Mouse (Mus musculus) myocyte (in vitro differentiated cells): ENCODE measurements around the gene Cyth4. TPM values are rescaled to one million over a fixed set of nuclear protein-coding genes. Genes with fewer than 3 reads are reported as not detected.

Experiments
- H3K27me3 ChIP-seq: one replicate; pipeline ENCODE4 v1.6.1; 2011; ENCODE audit not compliant: control insufficient read depth, insufficient read depth, insufficient read length
- H3K36me3 ChIP-seq: one replicate; pipeline ENCODE4 v1.6.1; 2011; ENCODE audit not compliant: control insufficient read depth, insufficient read depth
- H3K4me2 ChIP-seq: one replicate; pipeline ENCODE4 v1.6.1; 2011; ENCODE audit warnings: low read depth, control low read depth
- H3K4me3 ChIP-seq: one replicate; pipeline ENCODE4 v1.5.1; 2011; ENCODE audit warnings: mild to moderate bottlenecking, control low read depth, moderate library complexity
- H3K79me2 ChIP-seq: one replicate; pipeline ENCODE4 v1.6.1; 2011; ENCODE audit not compliant: control insufficient read depth, insufficient read depth
- H3ac ChIP-seq: one replicate; pipeline ENCODE4 v1.6.1; 2011; ENCODE audit not compliant: control insufficient read depth, insufficient read length
- CEBPB ChIP-seq: IDR thresholded peaks from 2 replicates; pipeline ENCODE4 v1.6.1; 2011; ENCODE audit warnings: mild to moderate bottlenecking, moderate library complexity; ENCODE audit not compliant: poor library complexity, insufficient read depth, severe bottlenecking
- E2F4 ChIP-seq: IDR thresholded peaks from one replicate; pipeline ENCODE4 v1.6.1; 2011; ENCODE audit warnings: mild to moderate bottlenecking, control low read depth, moderate library complexity; ENCODE audit not compliant: insufficient read depth
- MAX ChIP-seq: IDR thresholded peaks from one replicate; pipeline ENCODE4 v1.6.1; 2011; ENCODE audit warnings: low read depth, mild to moderate bottlenecking, control low read depth
- MYOD1 ChIP-seq, 3 experiments: IDR thresholded peaks; one replicate each; pipeline ENCODE4 v1.6.1; 2011; ENCODE audit warnings: control low read depth in 2 of 3, low read depth in 2 of 3, mild to moderate bottlenecking in 2 of 3, moderate library complexity in 1 of 3; ENCODE audit not compliant: insufficient read length in 2 of 3, control insufficient read depth in 1 of 3
- MYOG ChIP-seq, 3 experiments: IDR thresholded peaks; one replicate each; pipeline ENCODE4 v1.6.1; 2011; ENCODE audit warnings: control low read depth in 2 of 3, low read depth in 2 of 3, mild to moderate bottlenecking in 2 of 3; ENCODE audit not compliant: insufficient read length in 2 of 3, control insufficient read depth in 1 of 3, insufficient read depth in 1 of 3
- POLR2A ChIP-seq: IDR thresholded peaks from one replicate; pipeline ENCODE4 v1.6.1; 2011; ENCODE audit warnings: low read depth, mild to moderate bottlenecking, control low read depth, moderate library complexity; ENCODE audit not compliant: insufficient read length
- POLR2AphosphoS2 ChIP-seq: IDR thresholded peaks from one replicate; pipeline ENCODE4 v1.6.1; 2011; ENCODE audit warnings: low read depth, control low read depth; ENCODE audit not compliant: insufficient read length
- REST ChIP-seq: IDR thresholded peaks from one replicate; pipeline ENCODE4 v1.6.1; 2011; ENCODE audit warnings: mild to moderate bottlenecking, control low read depth, moderate library complexity; ENCODE audit not compliant: insufficient read depth, insufficient read length
- SRF ChIP-seq: IDR thresholded peaks from one replicate; pipeline ENCODE4 v1.6.1; 2011; ENCODE audit warnings: low read depth; ENCODE audit not compliant: control insufficient read depth, insufficient read length
- TCF12 ChIP-seq: IDR thresholded peaks from one replicate; pipeline ENCODE4 v1.6.1; 2011; ENCODE audit warnings: mild to moderate bottlenecking, control low read depth; ENCODE audit not compliant: poor library complexity, insufficient read depth, severe bottlenecking
- TCF3 ChIP-seq: IDR thresholded peaks from one replicate; pipeline ENCODE4 v1.6.1; 2011; ENCODE audit warnings: low read depth, control low read depth; ENCODE audit not compliant: insufficient read length
- USF1 ChIP-seq: IDR thresholded peaks from one replicate; pipeline ENCODE4 v1.6.1; 2011; ENCODE audit warnings: low read depth, mild to moderate bottlenecking, control low read depth, moderate library complexity
- polyA plus RNA-seq: library from polyadenylated mRNA; unstranded; fragments of >200 nt; fragmentation: generic; extraction: Trizol; gene quantifications from one replicate; pipeline ENCODE4 v1.2.1, GENCODE M21; 2012; ENCODE audit warnings: missing spikeins

Cyth4 gene
- polyA plus RNA-seq, 1 experiment = 0.10 TPM

DNA sequence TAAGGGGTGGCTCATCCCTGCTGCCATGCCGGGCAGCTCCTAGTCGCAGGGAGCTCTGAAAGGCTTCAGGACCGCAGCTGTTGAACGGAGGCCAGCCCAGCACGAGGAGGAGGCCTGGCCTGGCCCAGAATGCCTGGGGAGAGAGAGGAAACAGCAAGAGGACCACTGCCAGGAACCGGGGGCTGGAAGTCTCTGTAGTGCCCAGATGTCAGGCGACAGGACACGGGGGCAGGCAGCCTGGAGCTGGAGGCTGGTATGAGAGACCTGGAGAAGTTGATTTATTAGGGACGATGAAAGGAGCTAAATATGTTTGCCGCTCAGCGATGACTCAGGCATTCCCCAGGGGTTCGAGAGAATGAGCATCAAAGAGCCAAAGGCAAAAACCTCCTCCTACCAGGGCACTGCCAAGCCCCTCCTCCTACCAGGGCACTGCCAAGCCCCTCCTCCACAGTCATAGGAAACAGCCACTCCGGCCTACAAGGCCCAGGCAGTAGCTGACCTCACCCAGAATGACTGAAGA, 27.6 kb downstream of the Cyth4 start:
- H3ac ChIP-seq = no peak overlapping the region
- H3K36me3 ChIP-seq = no peaks in the 10 kb centered on the region
- TF ChIP-seq MYOG (IDR thresholded peaks at IDR 0.05; ENCODE audit: control insufficient read depth in 1 of 3, insufficient read depth in 1 of 3, insufficient read length in 2 of 3, low read depth in 2 of 3) (peak in 2 of 3 experiments; percentile 28 to 56), TCF3 (no peak), CEBPB (no peak), MYOD1 (IDR thresholded peaks at IDR 0.05; ENCODE audit: control insufficient read depth in 1 of 3, insufficient read length in 2 of 3, low read depth in 2 of 3) (peak in 2 of 3 experiments; percentile 39 to 65)
- no peak overlapping the region for H3K4me3 ChIP-seq
- peak overlapping the region; percentile 60 for H3K4me2 ChIP-seq
- H3K79me2 ChIP-seq = no peaks in the 10 kb centered on the region
- peaks cover 34% of the 10 kb centered on the region for H3K27me3 ChIP-seq

DNA sequence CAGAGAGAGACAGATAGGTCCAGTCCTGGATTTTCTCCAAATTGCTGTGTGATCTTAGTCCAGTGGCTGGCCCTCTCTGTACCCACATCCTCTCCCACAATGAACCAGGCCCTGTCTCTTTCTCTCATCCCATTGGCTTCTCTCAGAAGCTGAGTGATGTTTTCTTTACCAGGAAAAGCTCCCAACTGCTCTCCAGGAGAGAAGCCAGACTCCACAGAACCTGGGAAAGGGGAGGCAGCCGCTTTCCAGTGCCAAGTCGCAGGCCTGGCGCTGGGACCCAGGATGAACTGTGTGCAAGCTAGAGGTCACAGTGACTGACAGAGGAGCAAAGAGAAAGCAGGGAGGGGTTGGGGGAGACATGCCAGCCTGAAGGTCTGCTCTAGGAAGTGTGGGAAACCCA, 28.1 kb downstream of the Cyth4 start:
- H3K27me3 ChIP-seq = peaks cover 29% of the 10 kb centered on the region
- TF ChIP-seq POLR2AphosphoS2 (no peak), TCF3 (no peak), TCF12 (no peak), REST (no peak), MAX (no peak), MYOD1 (IDR thresholded peaks at IDR 0.05; ENCODE audit: control insufficient read depth in 1 of 3, insufficient read length in 2 of 3, low read depth in 2 of 3) (no peak), MYOG (IDR thresholded peaks at IDR 0.05; ENCODE audit: control insufficient read depth in 1 of 3, insufficient read depth in 1 of 3, insufficient read length in 2 of 3, low read depth in 2 of 3) (no peak), SRF (no peak), E2F4 (no peak), USF1 (no peak), POLR2A (no peak), CEBPB (no peak)
- no peaks in the 10 kb centered on the region for H3K79me2 ChIP-seq
- no peak overlapping the region for H3K4me3 ChIP-seq
- no peak overlapping the region for H3K4me2 ChIP-seq
- H3K36me3 ChIP-seq = no peaks in the 10 kb centered on the region
- no peak overlapping the region for H3ac ChIP-seq

- Histone ChIP-seq H3K4me3 (no peak overlapping the region), H3ac (no peak overlapping the region), H3K27me3 (peaks cover 16% of the 10 kb centered on the region), H3K36me3 (no peaks in the 10 kb centered on the region), H3K4me2 (no peak overlapping the region), H3K79me2 (no peaks in the 10 kb centered on the region)
- no peak for TF ChIP-seq MYOG (IDR thresholded peaks at IDR 0.05; ENCODE audit: control insufficient read depth in 1 of 3, insufficient read depth in 1 of 3, insufficient read length in 2 of 3, low read depth in 2 of 3)
- no peak for TF ChIP-seq POLR2AphosphoS2
- no peak for TF ChIP-seq CEBPB
- TF ChIP-seq E2F4 = no peak
- no peak for TF ChIP-seq REST
- no peak for TF ChIP-seq USF1
- no peak for TF ChIP-seq TCF12
- no peak for TF ChIP-seq MYOD1 (IDR thresholded peaks at IDR 0.05; ENCODE audit: control insufficient read depth in 1 of 3, insufficient read length in 2 of 3, low read depth in 2 of 3)
- no peak for TF ChIP-seq MAX
- no peak for TF ChIP-seq TCF3
- TF ChIP-seq POLR2A = no peak
- no peak for TF ChIP-seq SRF
Measured at GRCm38 (mm10) chr15:78626285-78626684, 29.4 kb downstream of the Cyth4 start.

GRCm38 (mm10) chr15:78632387-78632786, 35.5 kb downstream of the Cyth4 start:
- Histone ChIP-seq H3K36me3 (no peaks in the 10 kb centered on the region), H3K79me2 (no peaks in the 10 kb centered on the region), H3ac (no peak overlapping the region), H3K4me2 (no peak overlapping the region), H3K27me3 (no peaks in the 10 kb centered on the region), H3K4me3 (no peak overlapping the region)
- TF ChIP-seq CEBPB (no peak), MAX (no peak), TCF12 (no peak), SRF (no peak), TCF3 (no peak), E2F4 (no peak), POLR2AphosphoS2 (no peak), REST (no peak), POLR2A (no peak), USF1 (no peak), MYOD1 (IDR thresholded peaks at IDR 0.05; ENCODE audit: control insufficient read depth in 1 of 3, insufficient read length in 2 of 3, low read depth in 2 of 3) (no peak), MYOG (IDR thresholded peaks at IDR 0.05; ENCODE audit: control insufficient read depth in 1 of 3, insufficient read depth in 1 of 3, insufficient read length in 2 of 3, low read depth in 2 of 3) (no peak)

DNA sequence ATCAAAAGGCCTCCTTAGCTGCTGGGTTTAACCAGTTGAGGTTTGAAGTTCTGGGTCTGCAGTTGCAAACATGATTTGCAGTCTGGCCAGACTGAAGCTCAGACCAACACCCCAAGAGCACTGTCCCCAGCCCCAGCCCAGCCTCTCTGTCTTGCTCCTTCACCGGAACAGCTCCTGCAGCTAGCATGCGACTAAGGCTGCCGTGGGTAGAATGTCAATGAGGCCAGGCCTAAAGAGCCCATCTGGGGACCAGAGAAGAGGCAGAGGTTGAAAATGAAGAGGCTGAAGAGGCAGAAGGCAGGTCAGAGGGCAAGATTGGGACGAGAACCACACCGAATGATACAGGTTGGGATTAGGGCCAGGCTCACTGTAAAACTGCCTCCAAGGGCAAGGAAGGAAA, 36.6 kb downstream of the Cyth4 start:
- Histone ChIP-seq H3K36me3 (no peaks in the 10 kb centered on the region), H3K4me2 (no peak overlapping the region), H3K79me2 (no peaks in the 10 kb centered on the region), H3K27me3 (no peaks in the 10 kb centered on the region), H3K4me3 (no peak overlapping the region), H3ac (no peak overlapping the region)
- TF ChIP-seq TCF3 (no peak), REST (no peak), CEBPB (no peak), SRF (no peak), MYOG (IDR thresholded peaks at IDR 0.05; ENCODE audit: control insufficient read depth in 1 of 3, insufficient read depth in 1 of 3, insufficient read length in 2 of 3, low read depth in 2 of 3) (no peak), E2F4 (no peak), MYOD1 (IDR thresholded peaks at IDR 0.05; ENCODE audit: control insufficient read depth in 1 of 3, insufficient read length in 2 of 3, low read depth in 2 of 3) (no peak), POLR2A (no peak), USF1 (no peak), TCF12 (no peak)
